Mouse (Mus musculus): ENCODE measurements at regions not wholly inside any gene's neighbourhood (a gene's known extent, or its start where the extent isn't known, plus 50 kb on each side); places are given as distances from the start of the nearest gene placed in this dataset.
"Not testable (repeated sequence)": the region's sequence is repeated elsewhere in the genome, so short reads cannot be mapped to it uniquely, and the experiment has no call there.

GRCm38 (mm10) chr5:74796421-74797067 is 93.8 kb upstream of the Lnx1 start:
- Histone ChIP-seq H3K9ac (replicated peaks; ENCODE audit: low read length) (no peak overlapping the region), H3K4me2 (ENCODE audit: low read depth, low read length) (no peak overlapping the region), H3K27me3 (ENCODE audit: insufficient read depth, low read length) (no peaks in the 10 kb centered on the region), H3K4me3 (ENCODE audit: low read length) (no peak overlapping the region), H3K36me3 (ENCODE audit: insufficient read depth, low read length) (no peaks in the 10 kb centered on the region), H3K27ac (no peak overlapping the region), H3K9me3 (ENCODE audit: low read length) (no peaks in the 10 kb centered on the region), H3K4me1 (ENCODE audit: insufficient read depth, low read length) (peaks cover 10% of the 10 kb centered on the region)
- DNase-seq (ENCODE audit: low spot score) (peak; percentile 88), ATAC-seq (0 out of 2 replicates have a peak, but pooled peaks have one; percentile 50)
- TF ChIP-seq CTCF (IDR thresholded peaks at IDR 0.05; ENCODE audit: low read depth), result peak; percentile 79
- WGBS, result 43% methylated on average over 8 of the region's 8 CpGs

GRCm38 (mm10) chr5:74794726-74795125 is 92.0 kb upstream of the Lnx1 start:
- DNase-seq (ENCODE audit: low spot score) (no peak), ATAC-seq (no peak)
- H3K27me3 ChIP-seq (ENCODE audit: insufficient read depth, low read length), result no peaks in the 10 kb centered on the region
- no peak overlapping the region for H3K4me2 ChIP-seq (ENCODE audit: low read depth, low read length)
- H3K27ac ChIP-seq, result no peak overlapping the region
- no peaks in the 10 kb centered on the region for H3K36me3 ChIP-seq (ENCODE audit: insufficient read depth, low read length)
- peaks cover 10% of the 10 kb centered on the region for H3K4me1 ChIP-seq (ENCODE audit: insufficient read depth, low read length)
- 90% methylated on average over 4 of the region's 4 CpGs for WGBS
- no peak overlapping the region for H3K9ac ChIP-seq (replicated peaks; ENCODE audit: low read length)
- TF ChIP-seq CTCF (IDR thresholded peaks at IDR 0.05; ENCODE audit: low read depth), result no peak
- H3K9me3 ChIP-seq (ENCODE audit: low read length), result no peaks in the 10 kb centered on the region
- H3K4me3 ChIP-seq (ENCODE audit: low read length), result no peak overlapping the region

- 70% methylated on average over 4 of the region's 4 CpGs for WGBS
- H3K27ac ChIP-seq, result no peak overlapping the region
- no peak; the same call in 1 of the 2 replicates for TF ChIP-seq CTCF (IDR thresholded peaks at IDR 0.05; ENCODE audit: low read depth)
- DNase-seq (ENCODE audit: low spot score) (no peak), ATAC-seq (no peak)
- no peak overlapping the region for H3K4me3 ChIP-seq (ENCODE audit: low read length)
- no peaks in the 10 kb centered on the region for H3K9me3 ChIP-seq (ENCODE audit: low read length)
- H3K4me2 ChIP-seq (ENCODE audit: low read depth, low read length), result no peak overlapping the region
- H3K27me3 ChIP-seq (ENCODE audit: insufficient read depth, low read length), result no peaks in the 10 kb centered on the region
- H3K36me3 ChIP-seq (ENCODE audit: insufficient read depth, low read length), result no peaks in the 10 kb centered on the region
- no peak overlapping the region for H3K9ac ChIP-seq (replicated peaks; ENCODE audit: low read length)
- H3K4me1 ChIP-seq (ENCODE audit: insufficient read depth, low read length), result peaks cover 10% of the 10 kb centered on the region
Measured at GRCm38 (mm10) chr5:74793431-74793830, 90.7 kb upstream of the Lnx1 start.

GRCm38 (mm10) chr5:74792936-74793335 is 90.2 kb upstream of the Lnx1 start:
- no peak for ATAC-seq
- no peak overlapping the region for H3K27ac ChIP-seq
- no peaks in the 10 kb centered on the region for H3K9me3 ChIP-seq (ENCODE audit: low read length)
- no peak overlapping the region for H3K4me2 ChIP-seq (ENCODE audit: low read depth, low read length)
- peaks cover 10% of the 10 kb centered on the region for H3K4me1 ChIP-seq (ENCODE audit: insufficient read depth, low read length)
- 33% methylated on average over 8 of the region's 8 CpGs for WGBS
- H3K36me3 ChIP-seq (ENCODE audit: insufficient read depth, low read length), result no peaks in the 10 kb centered on the region
- H3K9ac ChIP-seq (replicated peaks; ENCODE audit: low read length), result no peak overlapping the region
- H3K27me3 ChIP-seq (ENCODE audit: insufficient read depth, low read length), result no peaks in the 10 kb centered on the region
- peak; percentile 19 for DNase-seq (ENCODE audit: low spot score)
- no peak overlapping the region for H3K4me3 ChIP-seq (ENCODE audit: low read length)
- TF ChIP-seq CTCF (IDR thresholded peaks at IDR 0.05; ENCODE audit: low read depth), result no peak

GRCm38 (mm10) chr5:74792301-74792700 is 89.6 kb upstream of the Lnx1 start:
- Histone ChIP-seq H3K9ac (replicated peaks; ENCODE audit: low read length) (no peak overlapping the region), H3K27ac (no peak overlapping the region)
- TF ChIP-seq CTCF (IDR thresholded peaks at IDR 0.05; ENCODE audit: low read depth), result peak; percentile 43

GRCm38 (mm10) chr5:74790501-74790900 is 87.8 kb upstream of the Lnx1 start:
- not testable (repeated sequence) for H3K9ac ChIP-seq (replicated peaks; ENCODE audit: low read length); H3K4me2 ChIP-seq (ENCODE audit: low read depth, low read length); H3K27me3 ChIP-seq (ENCODE audit: insufficient read depth, low read length); H3K36me3 ChIP-seq (ENCODE audit: insufficient read depth, low read length); H3K27ac ChIP-seq; DNase-seq (ENCODE audit: low spot score); H3K4me3 ChIP-seq (ENCODE audit: low read length); H3K9me3 ChIP-seq (ENCODE audit: low read length); ATAC-seq
- peaks cover 10% of the 10 kb centered on the region for H3K4me1 ChIP-seq (ENCODE audit: insufficient read depth, low read length)
- 93% methylated on average over 4 of the region's 4 CpGs for WGBS

More at GRCm38 (mm10) chr5:74792301-74792700, 89.6 kb upstream of the Lnx1 start:
- Histone ChIP-seq H3K36me3 (ENCODE audit: insufficient read depth, low read length) (no peaks in the 10 kb centered on the region), H3K4me1 (ENCODE audit: insufficient read depth, low read length) (peaks cover 10% of the 10 kb centered on the region), H3K9me3 (ENCODE audit: low read length) (no peaks in the 10 kb centered on the region), H3K4me2 (ENCODE audit: low read depth, low read length) (peak overlapping the region; percentile 42), H3K4me3 (ENCODE audit: low read length) (no peak overlapping the region), H3K27me3 (ENCODE audit: insufficient read depth, low read length) (no peaks in the 10 kb centered on the region)
- peak; percentile 81 for DNase-seq (ENCODE audit: low spot score)
- WGBS, result 3% methylated on average over 7 of the region's 7 CpGs
- peak; percentile 69 for ATAC-seq

- no peak for ATAC-seq
Measured at GRCm38 (mm10) chr5:74783906-74784305, 81.2 kb upstream of the Lnx1 start.

More at GRCm38 (mm10) chr5:74783906-74784305, 81.2 kb upstream of the Lnx1 start:
- Histone ChIP-seq H3K36me3 (ENCODE audit: insufficient read depth, low read length) (no peaks in the 10 kb centered on the region), H3K4me2 (ENCODE audit: low read depth, low read length) (no peak overlapping the region), H3K27ac (no peak overlapping the region), H3K9ac (replicated peaks; ENCODE audit: low read length) (no peak overlapping the region), H3K27me3 (ENCODE audit: insufficient read depth, low read length) (no peaks in the 10 kb centered on the region), H3K4me1 (ENCODE audit: insufficient read depth, low read length) (no peaks in the 10 kb centered on the region), H3K4me3 (ENCODE audit: low read length) (no peak overlapping the region), H3K9me3 (ENCODE audit: low read length) (no peaks in the 10 kb centered on the region)
- WGBS, result 77% methylated on average over 9 of the region's 9 CpGs
- no peak for TF ChIP-seq CTCF (IDR thresholded peaks at IDR 0.05; ENCODE audit: low read depth)
- DNase-seq (ENCODE audit: low spot score), result no peak

All from hindbrain, postnatal 0 days (tissue).